Mouse (Mus musculus): ENCODE results near the gene Etfa.

- TF ChIP-seq CTCF (IDR thresholded peaks at IDR 0.05; ENCODE audit: insufficient read depth, low read depth, low read length): no peak
- no peak for TF ChIP-seq POLR2A (IDR thresholded peaks at IDR 0.05; ENCODE audit: insufficient read depth, low read depth, low read length)
Measured at GRCm38 (mm10) chr9:55543703-55544401, 31.8 kb upstream of the Etfa start.

Measured in olfactory bulb, adult 2 months (tissue).